Mouse (Mus musculus) thymus, adult 2 months (tissue): ENCODE results near the gene Gm19345. TPM values are rescaled to one million over a fixed set of nuclear protein-coding genes. Genes with fewer than 3 reads are reported as not detected.

ENCODE experiments used
- DNase-seq: peaks from one replicate; pipeline ENCODE4 v3.0.0; 2021
- H3K27ac ChIP-seq: fragments of 200-500 bp; 2 replicates; pipeline ENCODE4 v1.5.1; 2012; ENCODE audit warnings: low read length, control low read depth; ENCODE audit not compliant: control insufficient read depth, insufficient read depth
- H3K27me3 ChIP-seq: fragments of 200-500 bp; 2 replicates; pipeline ENCODE4 v1.6.1; 2012; ENCODE audit warnings: mild to moderate bottlenecking, low read length, moderate library complexity, mixed read lengths; ENCODE audit not compliant: control insufficient read depth, insufficient read depth
- H3K36me3 ChIP-seq: fragments of 200-500 bp; 2 replicates; pipeline ENCODE4 v1.6.1; 2012; ENCODE audit warnings: mild to moderate bottlenecking, low read length, moderate library complexity; ENCODE audit not compliant: control insufficient read depth, insufficient read depth
- H3K4me1 ChIP-seq: fragments of 200-500 bp; replicated peaks from 2 replicates; pipeline ENCODE4 v1.6.1; 2012; ENCODE audit warnings: low read length; ENCODE audit not compliant: control insufficient read depth, insufficient read depth
- H3K4me3 ChIP-seq: fragments of 200-500 bp; 2 replicates; pipeline ENCODE4 v1.5.1; 2012; ENCODE audit warnings: mild to moderate bottlenecking, low read length, control low read depth, moderate library complexity; ENCODE audit not compliant: control insufficient read depth, insufficient read depth
- CTCF ChIP-seq: fragments of 200-500 bp; IDR thresholded peaks from 2 replicates; pipeline ENCODE4 v1.5.1; 2012; ENCODE audit warnings: mild to moderate bottlenecking, control low read depth, low read length, moderate library complexity, borderline replicate concordance; ENCODE audit not compliant: control insufficient read depth, poor library complexity, insufficient read depth; ENCODE audit errors: extremely low read depth
- POLR2A ChIP-seq: fragments of 200-500 bp; IDR thresholded peaks from 2 replicates; pipeline ENCODE4 v1.6.1; 2012; ENCODE audit warnings: mild to moderate bottlenecking, low read length, control low read depth, moderate library complexity; ENCODE audit not compliant: control insufficient read depth, poor library complexity, insufficient read depth; ENCODE audit errors: extremely low read depth
- WGBS: fragments of 180-500 bp; shearing (Covaris S2); methylation state at CpG from one replicate; pipeline ENCODE4 v1.1.7; 2018; 5-methylcytosine and 5-hydroxymethylcytosine counted together
- polyA plus RNA-seq: library from polyadenylated mRNA; depleted of rRNA; stranded (reverse); fragments of >200 nt; gene quantifications from 2 replicates; pipeline ENCODE4 v1.2.3, GENCODE M21; 2012

The Gm19345 gene
- polyA plus RNA-seq, 1 experiment: 0.36 TPM

DNA sequence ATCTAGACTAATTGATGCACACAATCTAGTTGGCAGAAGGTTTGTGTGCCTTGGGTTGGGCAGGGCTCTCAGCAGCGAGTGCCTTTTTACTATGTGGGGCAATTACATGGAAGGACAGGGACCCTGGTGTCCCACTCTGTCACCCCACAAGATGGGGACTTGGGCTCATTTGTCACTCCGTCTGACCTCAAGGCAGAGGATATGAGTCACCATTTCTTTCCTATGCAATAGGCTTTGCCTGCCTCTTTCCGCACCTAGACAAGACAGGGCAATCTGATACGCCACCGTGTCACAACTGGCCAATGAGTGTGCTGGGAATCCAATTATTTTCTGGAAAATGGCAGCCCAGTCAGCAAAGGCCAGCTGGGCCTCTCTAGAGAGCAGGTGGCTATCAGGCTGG, 3.9 kb downstream of the Gm19345 start:
- no peak for TF ChIP-seq CTCF
- no peak for TF ChIP-seq POLR2A
- DNase-seq: no peak
- WGBS: 64% methylated on average over 5 of the region's 5 CpGs
- Histone ChIP-seq H3K27me3 (no peaks in the 10 kb centered on the region), H3K4me1 (peaks cover 18% of the 10 kb centered on the region), H3K27ac (no peak overlapping the region), H3K36me3 (no peaks in the 10 kb centered on the region), H3K4me3 (no peak overlapping the region)

GRCm38 (mm10) chr7:19856283-19856682, 4.5 kb downstream of the Gm19345 start:
- H3K36me3 ChIP-seq: no peaks in the 10 kb centered on the region
- WGBS: 80% methylated on average over 6 of the region's 6 CpGs
- H3K27me3 ChIP-seq: no peaks in the 10 kb centered on the region
- H3K27ac ChIP-seq: no peak overlapping the region
- no peak for TF ChIP-seq POLR2A
- TF ChIP-seq CTCF: no peak
- H3K4me1 ChIP-seq: peaks cover 24% of the 10 kb centered on the region
- H3K4me3 ChIP-seq: no peak overlapping the region
- no peak for DNase-seq

GRCm38 (mm10) chr7:19859740-19860139, 7.9 kb downstream of the Gm19345 start:
- Histone ChIP-seq H3K27me3 (no peaks in the 10 kb centered on the region), H3K4me1 (peaks cover 25% of the 10 kb centered on the region), H3K27ac (no peak overlapping the region), H3K4me3 (no peak overlapping the region), H3K36me3 (no peaks in the 10 kb centered on the region)
- no peak for TF ChIP-seq POLR2A
- no peak for TF ChIP-seq CTCF
- 2% methylated on average over 10 of the region's 10 CpGs for WGBS
- DNase-seq: peak; percentile 45

- H3K4me1 ChIP-seq: peaks cover 33% of the 10 kb centered on the region
- no peaks in the 10 kb centered on the region for H3K27me3 ChIP-seq
- no peak for DNase-seq
- H3K4me3 ChIP-seq: no peak within 1 kb of the TSS
- TF ChIP-seq POLR2A (no peak), CTCF (0 out of 2 replicates have a peak, but pooled peaks have one; percentile 7)
- H3K27ac ChIP-seq: no peak within 1 kb of the TSS
- H3K36me3 ChIP-seq: no peaks in the 10 kb centered on the region
- 94% methylated on average over 9 of the region's 9 CpGs for WGBS
These were observed 9.4 kb downstream of the Gm19345 start, which contains the start of gene Ceacam16 for GRCm38 (mm10) chr7:19861199-19861598. Ceacam16 (minus strand) TSS chr7:19861299.

- TF ChIP-seq CTCF (no peak), POLR2A (no peak)
- H3K27ac ChIP-seq: no peak overlapping the region
- WGBS: 84% methylated on average over 2 of the region's 2 CpGs
- no peaks in the 10 kb centered on the region for H3K27me3 ChIP-seq
- no peaks in the 10 kb centered on the region for H3K36me3 ChIP-seq
- DNase-seq: no peak
- no peak overlapping the region for H3K4me3 ChIP-seq
- H3K4me1 ChIP-seq: peaks cover 38% of the 10 kb centered on the region
These were observed 12.4 kb downstream of the Gm19345 start for GRCm38 (mm10) chr7:19864241-19864640.

GRCm38 (mm10) chr7:19865246-19866036, 13.6 kb downstream of the Gm19345 start:
- no peak overlapping the region for H3K27ac ChIP-seq
- no peaks in the 10 kb centered on the region for H3K36me3 ChIP-seq
- TF ChIP-seq CTCF: no peak
- no peak for TF ChIP-seq POLR2A
- no peak for DNase-seq
- 97% methylated on average over 8 of the region's 8 CpGs for whole genome bisulfite sequencing
- H3K4me3 ChIP-seq: no peak overlapping the region
- no peaks in the 10 kb centered on the region for H3K27me3 ChIP-seq
- H3K4me1 ChIP-seq: peaks cover 29% of the 10 kb centered on the region
